Mouse (Mus musculus) neural tube, embryonic 12.5 days (tissue): Measurements from ENCODE around the gene Aamp. TPM values are rescaled to one million over a fixed set of nuclear protein-coding genes. Genes with fewer than 3 reads are reported as not detected.
"Not testable (repeated sequence)": the region's sequence is repeated elsewhere in the genome, so short reads cannot be mapped to it uniquely, and the experiment has no call there.

Experiments
- ATAC-seq: fragments of 200-750 bp; cut with Nextera tagmentation; 2 replicates; pipeline ENCODE4 v1.8.0; 2017; ENCODE audit warnings: low read depth, mild to moderate bottlenecking, moderate TSS enrichment, moderate library complexity; ENCODE audit not compliant: low FRiP score
- H3K27ac ChIP-seq: fragments of 300-500 bp; sonication (generic); 2 replicates; pipeline ENCODE4 v1.5.1; 2016
- H3K27me3 ChIP-seq: fragments of 300-500 bp; sonication (generic); replicated peaks from 2 replicates; pipeline ENCODE4 v1.6.1; 2016; ENCODE audit warnings: mild to moderate bottlenecking
- H3K36me3 ChIP-seq: fragments of 300-500 bp; sonication (generic); 2 replicates; pipeline ENCODE4 v1.6.1; 2016; ENCODE audit warnings: mild to moderate bottlenecking
- H3K4me1 ChIP-seq: fragments of 300-500 bp; sonication (generic); 2 replicates; pipeline ENCODE4 v1.6.1; 2016
- H3K4me2 ChIP-seq: fragments of 300-500 bp; sonication (generic); replicated peaks from 2 replicates; pipeline ENCODE4 v1.6.1; 2016; ENCODE audit warnings: mild to moderate bottlenecking
- H3K4me3 ChIP-seq: fragments of 300-500 bp; sonication (generic); 2 replicates; pipeline ENCODE4 v1.5.1; 2016
- H3K9ac ChIP-seq: fragments of 300-500 bp; sonication (generic); 2 replicates; pipeline ENCODE4 v1.6.1; 2016; ENCODE audit warnings: mild to moderate bottlenecking
- H3K9me3 ChIP-seq: fragments of 300-500 bp; sonication (generic); 2 replicates; pipeline ENCODE4 v1.6.1; 2016; ENCODE audit warnings: mild to moderate bottlenecking
- WGBS: fragments of 180-500 bp; shearing (Covaris S2); methylation state at CpG from one replicate; pipeline ENCODE4 v1.1.7; 2016; 5-methylcytosine and 5-hydroxymethylcytosine counted together
- polyA plus RNA-seq: library from polyadenylated mRNA; unstranded; fragments of >200 nt; fragmentation: Nextera tagmentation; extraction: Ambion mirVana; gene quantifications from 2 replicates; pipeline ENCODE4 v1.2.1, GENCODE M21; 2016

The Aamp gene
- polyA plus RNA-seq: 189 and 196 TPM in 2 replicates

DNA sequence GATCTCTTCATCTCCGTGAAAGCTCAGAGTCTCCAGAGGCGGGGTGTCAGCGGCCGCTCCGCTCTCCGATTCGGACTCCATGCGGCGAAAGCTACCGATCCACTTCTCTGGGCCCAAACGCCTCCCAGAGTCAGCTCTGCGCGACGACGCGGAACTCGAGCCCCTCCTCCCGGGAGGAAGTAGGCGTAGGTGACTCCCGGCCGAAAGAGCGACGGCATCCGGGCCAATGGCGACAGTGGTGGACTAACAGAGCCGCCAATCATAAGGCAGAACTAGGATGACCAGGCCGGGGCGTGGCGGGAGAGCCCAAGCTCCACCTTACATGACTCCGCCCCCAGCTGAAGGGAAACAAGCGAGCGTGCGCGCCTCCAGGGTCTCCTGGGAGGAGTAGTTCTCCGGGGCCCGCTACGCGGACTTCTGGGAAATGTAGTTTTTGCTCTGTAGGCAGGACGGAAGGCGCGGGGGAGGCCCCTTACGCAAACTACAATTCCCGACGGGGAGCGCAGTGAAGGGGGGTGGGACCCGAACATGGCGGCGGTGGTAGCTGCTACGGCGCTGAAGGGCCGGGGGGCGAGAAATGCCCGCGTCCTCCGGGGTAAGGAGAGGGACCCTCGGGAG is at the start of gene Aamp, which contains the start of gene Pnkd:
Gene Aamp, minus strand, starts transcription at position 196 of the 618 bp plus-strand sequence.
Gene Pnkd, plus strand, starts transcription at position 388 of the 618 bp plus-strand sequence.
- under 1% methylated on average over 56 of the region's 56 CpGs for WGBS
- Histone ChIP-seq H3K27me3 (no peaks in the 10 kb centered on the region), H3K36me3 (peaks cover 33% of the 10 kb centered on the region), H3K9ac (peak within 1 kb of the TSS; percentile 64), H3K9me3 (no peaks in the 10 kb centered on the region), H3K27ac (no peak within 1 kb of the TSS), H3K4me3 (peak within 1 kb of the TSS; percentile 63), H3K4me2 (peak within 1 kb of the TSS; percentile 83), H3K4me1 (peaks cover 21% of the 10 kb centered on the region)
- ATAC-seq: peak; percentile 98

GRCm38 (mm10) chr1:74332930-74333329 is 48.4 kb upstream of the Aamp start:
- H3K4me3 ChIP-seq: peak overlapping the region; percentile 44
- no peaks in the 10 kb centered on the region for H3K27me3 ChIP-seq
- H3K9ac ChIP-seq: peak overlapping the region; percentile 62
- peak overlapping the region; percentile 76 for H3K4me2 ChIP-seq
- ATAC-seq: no peak; the same call in 1 of the 2 replicates
- H3K4me1 ChIP-seq: peaks cover 7% of the 10 kb centered on the region
- no peaks in the 10 kb centered on the region for H3K9me3 ChIP-seq
- peak overlapping the region; percentile 63 for H3K27ac ChIP-seq
- 0 out of 2 replicates have a peak, but pooled peaks cover under 1% of the 10 kb centered on the region for H3K36me3 ChIP-seq
- 4% methylated on average over 9 of the region's 9 CpGs for WGBS

GRCm38 (mm10) chr1:74332241-74332763 is 47.8 kb upstream of the Aamp start:
- Histone ChIP-seq H3K4me1 (peaks cover 7% of the 10 kb centered on the region), H3K36me3 (0 out of 2 replicates have a peak, but pooled peaks cover 5% of the 10 kb centered on the region), H3K4me2 (peak overlapping the region; percentile 76), H3K4me3 (peak overlapping the region; percentile 44), H3K27ac (peak overlapping the region; percentile 63), H3K27me3 (no peaks in the 10 kb centered on the region), H3K9ac (peak overlapping the region; percentile 62), H3K9me3 (no peaks in the 10 kb centered on the region)
- 0% methylated on average over 36 of the region's 36 CpGs for WGBS
- peak; percentile 97 for ATAC-seq

DNA sequence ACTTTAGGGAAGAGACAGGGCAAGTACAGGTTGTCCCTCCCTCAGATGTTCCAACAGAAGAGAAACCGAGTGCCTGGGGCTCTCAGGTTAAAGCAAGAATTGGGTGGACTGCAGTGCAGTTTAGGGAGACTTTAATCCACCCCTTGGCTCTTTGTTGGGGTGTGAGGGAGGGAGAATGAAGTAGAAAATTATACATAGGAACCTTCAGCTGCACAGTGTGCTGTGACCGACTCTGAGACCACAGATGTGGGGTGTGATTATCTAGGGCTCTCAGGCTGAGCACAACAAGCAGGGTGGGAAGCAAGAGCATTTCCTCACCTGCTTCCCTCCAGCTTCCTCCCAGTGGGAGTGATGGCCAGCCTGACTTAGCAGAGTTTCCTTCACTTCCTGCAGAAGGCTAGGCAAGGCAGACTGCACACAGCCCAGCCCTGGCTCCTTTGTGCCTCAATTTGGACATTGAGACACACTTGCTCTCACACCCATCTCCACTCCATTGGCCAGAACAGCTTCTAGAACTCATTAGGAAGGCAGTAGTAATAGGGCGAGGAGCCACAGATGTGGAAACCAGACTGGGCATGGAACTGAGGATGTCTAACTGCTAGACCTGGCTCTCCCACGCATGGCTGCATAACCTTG is 46.6 kb upstream of the Aamp start:
- 0 out of 2 replicates have a peak, but pooled peaks cover 5% of the 10 kb centered on the region for H3K36me3 ChIP-seq
- no peaks in the 10 kb centered on the region for H3K9me3 ChIP-seq
- H3K4me1 ChIP-seq: peaks cover 7% of the 10 kb centered on the region
- H3K4me2 ChIP-seq: no peak overlapping the region
- H3K9ac ChIP-seq: no peak overlapping the region
- no peaks in the 10 kb centered on the region for H3K27me3 ChIP-seq
- no peak overlapping the region for H3K27ac ChIP-seq
- no peak overlapping the region for H3K4me3 ChIP-seq
- no peak for ATAC-seq
- 88% methylated on average over 4 of the region's 4 CpGs for WGBS

- Histone ChIP-seq H3K9me3 (no peaks in the 10 kb centered on the region), H3K4me1 (peaks cover 7% of the 10 kb centered on the region), H3K27ac (no peak overlapping the region), H3K27me3 (no peaks in the 10 kb centered on the region), H3K4me3 (no peak overlapping the region), H3K4me2 (no peak overlapping the region), H3K9ac (no peak overlapping the region), H3K36me3 (0 out of 2 replicates have a peak, but pooled peaks cover 5% of the 10 kb centered on the region)
- WGBS: 85% methylated on average over 7 of the region's 7 CpGs
- no peak for ATAC-seq
Measured at GRCm38 (mm10) chr1:74329899-74330431, 45.4 kb upstream of the Aamp start.

DNA sequence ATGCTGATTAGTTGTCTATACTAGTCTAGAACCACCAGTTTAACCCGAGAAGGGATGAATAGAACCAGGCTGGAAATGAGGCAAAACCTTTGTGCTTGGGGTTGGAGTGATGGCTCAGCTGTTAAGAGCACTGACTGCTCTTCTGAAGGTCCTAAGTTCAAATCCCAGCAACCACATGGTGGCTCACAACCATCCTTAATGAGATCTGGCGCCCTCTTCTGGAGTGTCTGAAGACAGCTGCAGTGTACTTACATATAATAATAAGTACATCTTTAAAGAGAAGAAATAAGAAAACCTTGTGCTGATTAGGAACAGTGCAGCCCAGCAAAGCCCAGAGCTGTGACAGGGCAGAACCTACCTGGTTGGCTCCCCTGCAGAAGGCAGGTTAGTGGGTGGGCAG is 42.4 kb upstream of the Aamp start:
- H3K4me3 ChIP-seq, H3K36me3 ChIP-seq, ATAC-seq, H3K4me2 ChIP-seq, H3K9me3 ChIP-seq, H3K27ac ChIP-seq, H3K27me3 ChIP-seq, H3K4me1 ChIP-seq, H3K9ac ChIP-seq: not testable (repeated sequence)
- WGBS: 81% methylated on average over 2 of the region's 2 CpGs

DNA sequence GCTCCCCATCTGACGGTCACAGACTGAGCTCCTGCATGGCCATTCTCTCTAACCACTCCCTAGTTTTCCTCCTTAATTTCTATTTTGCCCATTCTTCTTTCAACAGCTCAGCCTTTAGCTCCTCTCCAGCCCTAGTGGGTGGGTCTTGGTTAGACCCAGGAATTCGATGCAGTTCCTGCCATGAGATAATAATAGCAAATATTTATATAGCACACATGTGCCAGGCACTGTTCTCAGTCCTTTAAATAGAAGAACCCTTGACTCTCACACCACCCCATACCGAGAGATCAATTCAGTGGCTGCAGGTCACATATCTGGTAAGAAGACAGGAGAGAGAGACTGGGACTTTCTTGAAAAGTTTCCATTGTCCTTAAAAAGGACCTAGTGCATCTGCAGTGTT is 36.9 kb upstream of the Aamp start:
- Histone ChIP-seq H3K9me3 (no peaks in the 10 kb centered on the region), H3K4me3 (no peak overlapping the region), H3K27me3 (no peaks in the 10 kb centered on the region), H3K4me2 (no peak overlapping the region), H3K27ac (no peak overlapping the region), H3K4me1 (peaks cover 5% of the 10 kb centered on the region; the same call in 1 of the 2 replicates), H3K36me3 (no peaks in the 10 kb centered on the region), H3K9ac (no peak overlapping the region)
- no peak for ATAC-seq
- WGBS: 88% methylated on average over 3 of the region's 3 CpGs

- H3K9ac ChIP-seq: no peak overlapping the region
- H3K4me1 ChIP-seq: peaks cover 5% of the 10 kb centered on the region; the same call in 1 of the 2 replicates
- H3K27ac ChIP-seq: no peak overlapping the region
- no peaks in the 10 kb centered on the region for H3K9me3 ChIP-seq
- H3K27me3 ChIP-seq: no peaks in the 10 kb centered on the region
- no peak overlapping the region for H3K4me3 ChIP-seq
- no peak overlapping the region for H3K4me2 ChIP-seq
- no peaks in the 10 kb centered on the region for H3K36me3 ChIP-seq
- ATAC-seq: no peak
- WGBS: 91% methylated on average over 3 of the region's 3 CpGs
Measured at GRCm38 (mm10) chr1:74318711-74319110, 34.2 kb upstream of the Aamp start.

- H3K4me1 ChIP-seq: peaks cover 5% of the 10 kb centered on the region; the same call in 1 of the 2 replicates
- H3K9me3 ChIP-seq: no peaks in the 10 kb centered on the region
- no peaks in the 10 kb centered on the region for H3K27me3 ChIP-seq
- no peak overlapping the region for H3K9ac ChIP-seq
- no peak overlapping the region for H3K27ac ChIP-seq
- 87% methylated on average over 4 of the region's 4 CpGs for WGBS
- no peak for ATAC-seq
- H3K4me2 ChIP-seq: no peak overlapping the region
- H3K36me3 ChIP-seq: no peaks in the 10 kb centered on the region
- H3K4me3 ChIP-seq: no peak overlapping the region
Measured at GRCm38 (mm10) chr1:74316114-74316827, 31.7 kb upstream of the Aamp start.

- Histone ChIP-seq H3K4me3 (no peak overlapping the region), H3K9me3 (no peaks in the 10 kb centered on the region), H3K4me2 (no peak overlapping the region), H3K36me3 (no peaks in the 10 kb centered on the region), H3K27ac (no peak overlapping the region), H3K27me3 (no peaks in the 10 kb centered on the region), H3K9ac (no peak overlapping the region), H3K4me1 (peaks cover 5% of the 10 kb centered on the region; the same call in 1 of the 2 replicates)
- ATAC-seq: no peak
- WGBS: 94% methylated on average over 3 of the region's 3 CpGs
Measured at GRCm38 (mm10) chr1:74314796-74315195, 30.3 kb upstream of the Aamp start.

DNA sequence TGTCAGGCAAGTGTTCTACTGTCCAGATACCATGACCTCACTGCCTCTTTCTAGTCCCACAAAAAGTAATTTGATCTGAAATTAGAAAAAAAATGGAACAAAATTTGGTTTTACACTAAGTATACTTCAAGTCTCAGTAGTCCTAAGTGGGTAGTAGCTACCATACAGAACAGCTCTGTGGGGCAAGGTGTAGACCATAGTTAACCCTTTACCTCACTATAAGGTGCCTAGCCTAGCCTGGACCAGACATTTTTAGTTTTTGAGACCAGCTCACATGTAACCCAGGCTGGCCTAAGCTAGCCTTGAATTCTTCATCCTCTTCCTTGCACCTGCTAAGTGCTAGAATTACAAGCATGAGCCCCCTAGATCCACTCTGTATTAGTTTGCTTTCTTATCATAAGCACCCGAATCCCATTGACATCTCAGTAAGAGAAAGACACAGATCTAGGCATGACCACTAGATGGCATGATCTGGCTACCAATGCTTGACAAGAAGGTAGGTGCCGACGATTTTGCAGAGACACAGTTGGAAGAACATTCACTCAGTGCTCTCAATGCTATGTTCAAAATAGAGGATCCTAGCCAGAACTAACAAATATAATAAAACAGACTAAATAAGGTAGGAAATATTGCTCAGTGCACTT is 28.6 kb upstream of the Aamp start:
- H3K4me2 ChIP-seq: no peak overlapping the region
- WGBS: 7% methylated on average over 3 of the region's 3 CpGs
- H3K9ac ChIP-seq: no peak overlapping the region
- H3K36me3 ChIP-seq: no peaks in the 10 kb centered on the region
- peaks cover 5% of the 10 kb centered on the region; the same call in 1 of the 2 replicates for H3K4me1 ChIP-seq
- H3K4me3 ChIP-seq: no peak overlapping the region
- H3K9me3 ChIP-seq: no peaks in the 10 kb centered on the region
- H3K27ac ChIP-seq: no peak overlapping the region
- no peaks in the 10 kb centered on the region for H3K27me3 ChIP-seq
- ATAC-seq: no peak
